Mouse (Mus musculus) stomach, adult 2 months (tissue): ENCODE measurements around the gene Vmn2r54. TPM values are rescaled to one million over a fixed set of nuclear protein-coding genes. Genes with fewer than 3 reads are reported as not detected.

Source experiments
- polyA plus RNA-seq: library from polyadenylated mRNA; depleted of rRNA; stranded (reverse); fragments of >200 nt; gene quantifications from 2 replicates; pipeline ENCODE4 v1.2.3, GENCODE M21; 2012; rRNA removed

The Vmn2r54 gene
- polyA plus RNA-seq: not detected in 2 replicates

GRCm38 (mm10) chr7:12640219-12640618, at the start of gene Vmn2r54:
Gene Vmn2r54, minus strand, starts transcription at chr7:12640319.

GRCm38 (mm10) chr7:12684903-12685302, 44.8 kb upstream of the Vmn2r54 start, which contains the start of gene Vmn2r55:
Gene Vmn2r55, minus strand, starts transcription at chr7:12685003.

GRCm38 (mm10) chr7:12608688-12609087, 31.4 kb downstream of the Vmn2r54 start, which contains the start of gene Vmn2r53:
Gene Vmn2r53, minus strand, starts transcription at chr7:12608788.

Other genes starting within 250 kb of the Vmn2r54 start
- 0.16 and 0.48 TPM in 2 replicates for gene Zfp551, start 217.6 kb downstream of the Vmn2r54 start, polyA plus RNA-seq
- gene Zfp606, start 162.0 kb downstream of the Vmn2r54 start, polyA plus RNA-seq: 1.0 and 1.1 TPM in 2 replicates
- not detected in 2 replicates for gene 2900092C05Rik, start 127.8 kb downstream of the Vmn2r54 start, polyA plus RNA-seq
- not detected in 2 replicates for gene Vmn2r53, start 31.5 kb downstream of the Vmn2r54 start, polyA plus RNA-seq
- gene Vmn2r55, start 44.7 kb upstream of the Vmn2r54 start, polyA plus RNA-seq: not detected in 2 replicates
- gene Vmn2r56, start 94.7 kb upstream of the Vmn2r54 start, polyA plus RNA-seq: not detected in 2 replicates
- 0.01 and 0.14 TPM in 2 replicates for gene Zscan18, start 163.3 kb upstream of the Vmn2r54 start, polyA plus RNA-seq
- gene Zfp329, start 178.5 kb upstream of the Vmn2r54 start, polyA plus RNA-seq: 0.03 and 0.14 TPM in 2 replicates
- 3.0 and 4.1 TPM in 2 replicates for gene Zfp110, start 194.4 kb upstream of the Vmn2r54 start, polyA plus RNA-seq
- 0.08 and 0.09 TPM in 2 replicates for gene Zfp128, start 240.9 kb upstream of the Vmn2r54 start, polyA plus RNA-seq